Mouse (Mus musculus) erythroblast, embryonic 14.5 days (primary cell): ENCODE measurements around the gene Gm9376.

ENCODE experiments used
- GATA1 ChIP-seq: IDR thresholded peaks from 2 replicates; pipeline ENCODE4 v1.6.1; 2012; ENCODE audit warnings: low read length, inconsistent platforms, mixed read lengths
- TAL1 ChIP-seq: IDR thresholded peaks from 3 replicates; pipeline ENCODE4 v1.6.1; 2012; ENCODE audit warnings: low read length, inconsistent platforms, mixed read lengths

DNA sequence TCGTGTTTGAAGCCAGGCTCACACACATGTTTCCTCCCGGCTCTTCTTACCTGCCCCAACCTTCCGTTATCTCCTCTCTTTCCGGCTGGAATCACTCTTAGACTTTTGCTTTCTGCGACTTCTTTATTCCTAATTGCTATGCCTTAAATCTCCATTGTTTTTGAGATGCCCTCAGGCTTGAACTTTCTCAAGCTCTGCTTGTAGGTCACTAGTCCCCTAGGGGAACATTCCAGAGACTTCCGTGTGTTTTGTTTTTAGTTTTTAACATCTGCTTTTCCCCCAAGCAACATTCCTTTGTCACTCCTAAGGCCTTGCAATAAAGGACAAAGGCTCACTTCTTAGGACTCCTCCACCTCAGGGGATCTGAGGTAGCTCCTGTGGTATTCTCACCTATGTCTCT lies 13.4 kb upstream of the Gm9376 start:
- TF ChIP-seq TAL1 (no peak), GATA1 (no peak)
